Mouse (Mus musculus) megakaryocyte, embryonic 14.5 days (primary cell): ENCODE measurements at regions not wholly inside any gene's neighbourhood (a gene's known extent, or its start where the extent isn't known, plus 50 kb on each side); places are given as distances from the start of the nearest gene placed in this dataset.

Experiments
- H3K27me3 ChIP-seq: replicated peaks from 2 replicates; pipeline ENCODE3; 2012; ENCODE audit warnings: inconsistent platforms
- H3K36me3 ChIP-seq: replicated peaks from 2 replicates; pipeline ENCODE3; 2012; ENCODE audit warnings: low read length, inconsistent platforms, mixed read lengths
- H3K4me1 ChIP-seq: 2 replicates; pipeline ENCODE4 v1.6.1; 2012; ENCODE audit warnings: inconsistent platforms
- H3K4me3 ChIP-seq: replicated peaks from 2 replicates; pipeline ENCODE3; 2012; ENCODE audit warnings: moderate library complexity, mild to moderate bottlenecking, inconsistent platforms
- H3K9me3 ChIP-seq: 2 replicates; pipeline ENCODE4 v1.6.1; 2012; ENCODE audit warnings: inconsistent platforms
- FLI1 ChIP-seq: IDR thresholded peaks from 2 replicates; pipeline ENCODE4 v1.6.1; 2012; ENCODE audit warnings: low read length, inconsistent platforms, mixed read lengths
- GATA1 ChIP-seq: IDR thresholded peaks from 3 replicates; pipeline ENCODE4 v1.6.1; 2012; ENCODE audit warnings: mixed read lengths, low read length, inconsistent platforms, borderline replicate concordance

- H3K9me3 ChIP-seq: 0 out of 2 replicates have a peak, but pooled peaks cover 6% of the 10 kb centered on the region
- peaks cover 8% of the 10 kb centered on the region for H3K27me3 ChIP-seq
- H3K4me1 ChIP-seq: peaks cover 5% of the 10 kb centered on the region
- TF ChIP-seq FLI1: no peak
- TF ChIP-seq GATA1: no peak
- H3K4me3 ChIP-seq: no peak overlapping the region
- no peaks in the 10 kb centered on the region for H3K36me3 ChIP-seq
Observed at GRCm38 (mm10) chr10:99367757-99368156, 104.7 kb downstream of the Dusp6 start.

DNA sequence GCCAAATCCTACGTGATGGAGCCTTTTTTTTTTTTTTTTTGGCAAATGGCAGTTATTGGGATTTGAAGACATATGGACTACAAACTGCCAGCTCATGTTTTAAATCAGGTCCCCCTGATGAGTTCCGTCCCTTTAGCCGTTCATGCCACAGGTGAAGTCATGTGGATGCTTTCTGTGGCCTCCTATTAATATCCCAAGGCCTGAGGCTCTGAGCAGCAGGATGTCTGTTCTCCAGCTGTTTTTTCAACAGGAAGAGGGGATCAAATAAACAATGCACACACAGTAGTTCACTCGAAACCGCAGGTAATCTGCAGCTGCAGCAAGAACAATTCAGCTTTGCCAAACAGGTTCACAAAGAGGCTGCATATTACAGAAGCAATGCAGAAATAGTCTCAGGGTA is 112.1 kb downstream of the Dusp6 start:
- TF ChIP-seq FLI1 (no peak), GATA1 (no peak)
- H3K27me3 ChIP-seq: no peaks in the 10 kb centered on the region

GRCm38 (mm10) chr10:99376430-99376829 is 113.4 kb downstream of the Dusp6 start:
- H3K36me3 ChIP-seq: no peaks in the 10 kb centered on the region
- H3K4me1 ChIP-seq: peaks cover 16% of the 10 kb centered on the region
- H3K4me3 ChIP-seq: no peak overlapping the region
- TF ChIP-seq GATA1 (no peak), FLI1 (no peak)
- no peaks in the 10 kb centered on the region for H3K9me3 ChIP-seq
- H3K27me3 ChIP-seq: peaks cover 4% of the 10 kb centered on the region

More for the DNA sequence above, 112.1 kb downstream of the Dusp6 start:
- Histone ChIP-seq H3K9me3 (no peaks in the 10 kb centered on the region), H3K4me1 (peaks cover 16% of the 10 kb centered on the region), H3K4me3 (no peak overlapping the region), H3K36me3 (no peaks in the 10 kb centered on the region)

- peaks cover 19% of the 10 kb centered on the region for H3K4me1 ChIP-seq
- no peaks in the 10 kb centered on the region for H3K9me3 ChIP-seq
- peaks cover 4% of the 10 kb centered on the region for H3K27me3 ChIP-seq
- no peak overlapping the region for H3K4me3 ChIP-seq
- TF ChIP-seq GATA1 (no peak), FLI1 (no peak)
- H3K36me3 ChIP-seq: no peaks in the 10 kb centered on the region
Observed at GRCm38 (mm10) chr10:99377548-99377947, 114.5 kb downstream of the Dusp6 start.

GRCm38 (mm10) chr10:99379156-99379555 is 116.1 kb downstream of the Dusp6 start:
- TF ChIP-seq FLI1 (no peak), GATA1 (no peak)
- H3K36me3 ChIP-seq: no peaks in the 10 kb centered on the region
- peaks cover 8% of the 10 kb centered on the region for H3K27me3 ChIP-seq
- no peaks in the 10 kb centered on the region for H3K9me3 ChIP-seq
- H3K4me3 ChIP-seq: no peak overlapping the region
- H3K4me1 ChIP-seq: peaks cover 22% of the 10 kb centered on the region

GRCm38 (mm10) chr10:99380170-99380569 is 117.1 kb downstream of the Dusp6 start:
- TF ChIP-seq GATA1 (no peak), FLI1 (no peak)
- H3K4me3 ChIP-seq: no peak overlapping the region

DNA sequence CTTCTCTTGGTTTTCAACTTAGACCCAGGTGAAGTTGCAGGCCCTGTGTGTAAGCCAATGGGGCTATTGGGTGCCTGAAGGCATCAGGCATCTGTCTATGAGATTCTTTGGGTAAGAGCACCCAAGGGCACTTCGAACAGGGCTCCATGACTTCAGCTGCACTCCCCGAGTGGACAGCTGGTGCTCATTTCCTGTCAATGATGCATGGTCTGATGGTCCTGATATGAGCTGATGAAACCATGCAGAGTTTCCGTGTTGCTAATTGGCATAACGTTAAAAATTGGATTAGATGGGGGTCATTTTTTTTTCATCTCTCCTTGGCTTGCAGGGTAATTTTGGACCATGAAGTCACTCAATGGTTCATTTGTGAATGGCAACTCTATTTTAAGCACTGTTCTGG is 120.0 kb downstream of the Dusp6 start:
- peaks cover 15% of the 10 kb centered on the region for H3K27me3 ChIP-seq
- H3K9me3 ChIP-seq: no peaks in the 10 kb centered on the region
- H3K4me1 ChIP-seq: peaks cover 38% of the 10 kb centered on the region
- no peak overlapping the region for H3K4me3 ChIP-seq
- H3K36me3 ChIP-seq: no peaks in the 10 kb centered on the region
- TF ChIP-seq FLI1: no peak
- TF ChIP-seq GATA1: no peak

More at GRCm38 (mm10) chr10:99380170-99380569, 117.1 kb downstream of the Dusp6 start:
- no peaks in the 10 kb centered on the region for H3K9me3 ChIP-seq
- peaks cover 29% of the 10 kb centered on the region for H3K4me1 ChIP-seq
- H3K27me3 ChIP-seq: peaks cover 8% of the 10 kb centered on the region
- no peaks in the 10 kb centered on the region for H3K36me3 ChIP-seq

GRCm38 (mm10) chr10:99384366-99384765 is 121.3 kb downstream of the Dusp6 start:
- H3K27me3 ChIP-seq: peaks cover 22% of the 10 kb centered on the region
- H3K9me3 ChIP-seq: no peaks in the 10 kb centered on the region
- no peak for TF ChIP-seq GATA1
- TF ChIP-seq FLI1: no peak
- peaks cover 40% of the 10 kb centered on the region for H3K4me1 ChIP-seq
- H3K36me3 ChIP-seq: no peaks in the 10 kb centered on the region
- H3K4me3 ChIP-seq: no peak overlapping the region

DNA sequence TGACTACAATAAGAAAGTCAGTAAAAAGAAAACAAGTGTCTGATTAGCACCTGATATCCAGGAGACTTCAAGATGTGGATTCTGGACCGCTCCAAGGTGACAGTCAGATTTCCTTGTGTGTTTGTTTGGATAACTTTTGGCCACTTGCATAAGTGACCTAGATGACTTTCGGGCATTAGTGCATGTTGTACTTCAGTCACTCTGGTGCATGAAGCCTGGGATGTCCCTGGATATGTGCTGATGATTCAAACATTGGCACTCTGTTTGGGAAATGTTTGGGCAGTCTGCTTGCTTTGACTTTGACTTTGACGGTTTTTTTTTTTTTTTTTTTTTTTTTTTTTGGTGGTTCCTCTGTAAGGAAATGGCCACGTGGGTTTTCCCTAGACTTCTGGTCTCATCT is 121.8 kb downstream of the Dusp6 start:
- Histone ChIP-seq H3K4me1 (peaks cover 45% of the 10 kb centered on the region), H3K9me3 (no peaks in the 10 kb centered on the region), H3K27me3 (peaks cover 25% of the 10 kb centered on the region), H3K36me3 (no peaks in the 10 kb centered on the region), H3K4me3 (no peak overlapping the region)
- no peak for TF ChIP-seq FLI1
- no peak for TF ChIP-seq GATA1

DNA sequence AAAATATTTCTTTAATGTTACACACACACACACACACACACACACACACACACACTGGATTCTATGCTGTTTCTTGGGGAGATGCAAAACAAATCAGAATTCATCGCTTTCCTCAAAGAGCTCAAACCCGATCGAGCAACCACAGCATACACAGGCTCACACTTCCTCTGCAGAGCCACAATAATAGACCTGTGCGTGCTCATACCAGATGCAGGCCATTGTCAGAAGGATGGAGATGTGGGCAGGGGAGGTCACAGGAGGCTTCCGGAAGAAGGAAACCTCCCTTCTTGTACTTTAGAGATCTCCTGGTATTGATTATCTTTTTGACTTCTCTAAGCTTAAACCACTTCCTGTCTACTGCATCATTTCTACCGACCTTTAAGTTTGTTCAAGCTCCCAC is 122.8 kb downstream of the Dusp6 start:
- Histone ChIP-seq H3K27me3 (peaks cover 24% of the 10 kb centered on the region), H3K9me3 (no peaks in the 10 kb centered on the region), H3K4me1 (peaks cover 45% of the 10 kb centered on the region), H3K4me3 (no peak overlapping the region), H3K36me3 (no peaks in the 10 kb centered on the region)
- TF ChIP-seq GATA1 (no peak), FLI1 (no peak)

GRCm38 (mm10) chr10:99388526-99388925 is 125.5 kb downstream of the Dusp6 start:
- H3K4me1 ChIP-seq: peaks cover 43% of the 10 kb centered on the region
- H3K27me3 ChIP-seq: peaks cover 20% of the 10 kb centered on the region
- TF ChIP-seq FLI1 (no peak), GATA1 (no peak)
- H3K36me3 ChIP-seq: no peaks in the 10 kb centered on the region
- no peaks in the 10 kb centered on the region for H3K9me3 ChIP-seq
- H3K4me3 ChIP-seq: no peak overlapping the region
